Mouse (Mus musculus): ENCODE results near the gene Slc5a4a.

DNA sequence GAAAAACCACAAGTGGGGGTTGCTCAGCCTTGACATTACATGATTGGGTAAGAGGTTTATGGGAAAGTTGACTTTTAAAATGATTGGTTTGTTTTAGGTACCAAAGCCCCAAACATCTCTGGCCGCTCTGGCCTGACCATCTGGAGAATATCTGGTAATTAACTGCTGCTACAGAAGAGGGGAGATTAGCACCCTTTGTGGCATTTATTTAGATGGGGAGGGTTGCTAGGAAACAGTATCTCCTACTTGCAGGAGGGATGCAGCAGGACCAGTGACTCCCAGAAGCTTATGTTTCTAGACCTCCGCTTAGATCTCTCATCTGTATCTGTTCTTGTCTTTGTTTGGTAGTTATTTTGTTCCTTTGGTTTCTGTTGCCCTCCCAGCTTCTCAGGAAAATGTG is 27.6 kb downstream of the Slc5a4a start:
- TF ChIP-seq POLR2A (IDR thresholded peaks at IDR 0.05; ENCODE audit: control insufficient read depth in 1 of 2, insufficient read depth in 1 of 2, low read depth in 1 of 2, low read length in 2 of 2, poor library complexity in 1 of 2) = no peak
- no peak for TF ChIP-seq MAFK (IDR thresholded peaks at IDR 0.05; ENCODE audit: borderline replicate concordance, low read depth, low read length)
- TF ChIP-seq MAX (IDR thresholded peaks at IDR 0.05; ENCODE audit: low read length) = no peak
- no peak for TF ChIP-seq MEF2A (IDR thresholded peaks at IDR 0.05; ENCODE audit: extremely low read depth, insufficient replicate concordance, low read depth, low read length, poor library complexity, severe bottlenecking)
- no peak for TF ChIP-seq SMC3 (IDR thresholded peaks at IDR 0.05; ENCODE audit: low read depth, low read length)
- TF ChIP-seq SIN3A (IDR thresholded peaks at IDR 0.05; ENCODE audit: low read length) = no peak
- TF ChIP-seq ETS1 (IDR thresholded peaks at IDR 0.05; ENCODE audit: low read depth, low read length) = no peak
- TF ChIP-seq NELFE (IDR thresholded peaks at IDR 0.05; ENCODE audit: low read depth, low read length) = no peak
- no peak for TF ChIP-seq CTCF (IDR thresholded peaks at IDR 0.05 in 2 of 3, conservative IDR thresholded peaks at IDR 0.05 in 1 of 3; ENCODE audit: control insufficient read depth in 1 of 3, insufficient read depth in 1 of 3, low read depth in 2 of 3, low read length in 3 of 3, poor library complexity in 1 of 3, severe bottlenecking in 1 of 3)
- no peak for TF ChIP-seq E2F4 (IDR thresholded peaks at IDR 0.05; ENCODE audit: borderline replicate concordance, low read depth, low read length)
- TF ChIP-seq KAT2A (conservative IDR thresholded peaks at IDR 0.05; ENCODE audit: low read depth, low read length) = no peak
- TF ChIP-seq EP300 (IDR thresholded peaks at IDR 0.05; ENCODE audit: low read depth in 1 of 2, low read length in 2 of 2) = no peak
- TF ChIP-seq POLR2AphosphoS5 (IDR thresholded peaks at IDR 0.05; ENCODE audit: borderline replicate concordance, low read depth, low read length) = no peak
